Mouse (Mus musculus) midbrain, embryonic 14.5 days (tissue): Measurements from ENCODE around the gene AU022252. TPM values are rescaled to one million over a fixed set of nuclear protein-coding genes. Genes with fewer than 3 reads are reported as not detected.

Experiments
- ATAC-seq: fragments of 200-750 bp; cut with Nextera tagmentation; 2 replicates; pipeline ENCODE4 v1.8.0; 2017; ENCODE audit warnings: moderate number of reproducible peaks, moderate library complexity; ENCODE audit not compliant: low FRiP score, low TSS enrichment
- DNase-seq: peaks from one replicate; pipeline ENCODE4 v3.0.0-alpha.2; 2015
- H3K27ac ChIP-seq: fragments of 300-500 bp; sonication (generic); replicated peaks from 2 replicates; pipeline ENCODE4 v1.5.1; 2014; ENCODE audit warnings: mild to moderate bottlenecking, low read depth, low read length, moderate library complexity
- H3K27me3 ChIP-seq: fragments of 300-500 bp; sonication (generic); 2 replicates; pipeline ENCODE4 v1.6.1; 2014; ENCODE audit warnings: low read length, control low read depth, mixed read lengths; ENCODE audit not compliant: control insufficient read depth, insufficient read depth
- H3K36me3 ChIP-seq: fragments of 300-500 bp; sonication (generic); 2 replicates; pipeline ENCODE4 v1.6.1; 2014; ENCODE audit warnings: low read length, control low read depth; ENCODE audit not compliant: control insufficient read depth, insufficient read depth
- H3K4me1 ChIP-seq: fragments of 300-500 bp; sonication (generic); 2 replicates; pipeline ENCODE4 v1.6.1; 2014; ENCODE audit warnings: mild to moderate bottlenecking, antibody characterized with exemption, low read length, control low read depth; ENCODE audit not compliant: control insufficient read depth, insufficient read depth
- H3K4me2 ChIP-seq: fragments of 300-500 bp; sonication (generic); 2 replicates; pipeline ENCODE4 v1.6.1; 2014; ENCODE audit warnings: mild to moderate bottlenecking, low read length, moderate library complexity
- H3K4me3 ChIP-seq: fragments of 300-500 bp; sonication (generic); replicated peaks from 2 replicates; pipeline ENCODE4 v1.5.1; 2014; ENCODE audit warnings: low read depth, low read length
- H3K9ac ChIP-seq: fragments of 300-500 bp; sonication (generic); replicated peaks from 2 replicates; pipeline ENCODE4 v1.6.1; 2014; ENCODE audit warnings: mild to moderate bottlenecking, low read length, moderate library complexity
- H3K9me3 ChIP-seq: fragments of 300-500 bp; sonication (generic); 2 replicates; pipeline ENCODE4 v1.6.1; 2016; ENCODE audit warnings: low read length, control low read depth, mixed read lengths; ENCODE audit not compliant: control insufficient read depth
- WGBS: fragments of 180-500 bp; shearing (Covaris S2); extraction: QIAGEN DNeasy Blood & Tissue Kit; methylation state at CpG from one replicate; pipeline ENCODE4 v1.1.7; 2014; 5-methylcytosine and 5-hydroxymethylcytosine counted together
- polyA plus RNA-seq: library from polyadenylated mRNA; unstranded; fragments of >200 nt; fragmentation: Nextera tagmentation; extraction: Ambion mirVana; gene quantifications from 2 replicates; pipeline ENCODE4 v1.2.1, GENCODE M21; 2014

AU022252 gene
- polyA plus RNA-seq, 1 experiment from 2014 or later = 26.0 TPM

GRCm38 (mm10) chr4:119247462-119248235 lies 15.1 kb upstream of the AU022252 start:
- 0 out of 2 replicates have a peak, but pooled peaks cover 3% of the 10 kb centered on the region for H3K4me1 ChIP-seq
- no peak overlapping the region for H3K9ac ChIP-seq
- no peaks in the 10 kb centered on the region for H3K27me3 ChIP-seq
- no peak overlapping the region for H3K4me2 ChIP-seq
- H3K27ac ChIP-seq = peak overlapping the region; percentile 27; the same call in 1 of the 2 replicates
- peak; percentile 81 for DNase-seq
- no peaks in the 10 kb centered on the region for H3K9me3 ChIP-seq
- ATAC-seq = peak; percentile 64; the same call in 1 of the 2 replicates
- H3K36me3 ChIP-seq = peaks cover 29% of the 10 kb centered on the region
- no peak overlapping the region for H3K4me3 ChIP-seq
- WGBS = 22% methylated on average over 13 of the region's 13 CpGs

- peaks cover 38% of the 10 kb centered on the region for H3K36me3 ChIP-seq
- H3K27ac ChIP-seq = no peak overlapping the region
- H3K4me2 ChIP-seq = no peak overlapping the region
- WGBS = 74% methylated on average over 14 of the region's 14 CpGs
- no peak overlapping the region for H3K4me3 ChIP-seq
- DNase-seq = no peak
- H3K4me1 ChIP-seq = 0 out of 2 replicates have a peak, but pooled peaks cover 3% of the 10 kb centered on the region
- ATAC-seq = no peak
- H3K27me3 ChIP-seq = no peaks in the 10 kb centered on the region
- no peak overlapping the region for H3K9ac ChIP-seq
- no peaks in the 10 kb centered on the region for H3K9me3 ChIP-seq
Observed at GRCm38 (mm10) chr4:119246688-119247225, 14.2 kb upstream of the AU022252 start.

- H3K27me3 ChIP-seq = no peaks in the 10 kb centered on the region
- WGBS = 68% methylated on average over 9 of the region's 9 CpGs
- DNase-seq (no peak), ATAC-seq (no peak)
- no peak overlapping the region for H3K27ac ChIP-seq
- no peak overlapping the region for H3K9ac ChIP-seq
- H3K4me3 ChIP-seq = no peak overlapping the region
- H3K4me2 ChIP-seq = no peak overlapping the region
- peaks cover 45% of the 10 kb centered on the region for H3K36me3 ChIP-seq
- no peaks in the 10 kb centered on the region for H3K9me3 ChIP-seq
- H3K4me1 ChIP-seq = 0 out of 2 replicates have a peak, but pooled peaks cover 3% of the 10 kb centered on the region
Observed at GRCm38 (mm10) chr4:119245961-119246360, 13.4 kb upstream of the AU022252 start.

- H3K27ac ChIP-seq = no peak overlapping the region
- no peak overlapping the region for H3K9ac ChIP-seq
- H3K4me2 ChIP-seq = no peak overlapping the region
- no peak for DNase-seq
- H3K9me3 ChIP-seq = no peaks in the 10 kb centered on the region
- peaks cover 46% of the 10 kb centered on the region for H3K36me3 ChIP-seq
- 72% methylated on average over 7 of the region's 7 CpGs for WGBS
- ATAC-seq = no peak
- H3K4me1 ChIP-seq = 0 out of 2 replicates have a peak, but pooled peaks cover 3% of the 10 kb centered on the region
- no peaks in the 10 kb centered on the region for H3K27me3 ChIP-seq
- H3K4me3 ChIP-seq = no peak overlapping the region
Observed at GRCm38 (mm10) chr4:119245556-119245955, 13.0 kb upstream of the AU022252 start.

GRCm38 (mm10) chr4:119244468-119245240 lies 12.1 kb upstream of the AU022252 start:
- ATAC-seq (no peak), DNase-seq (no peak)
- Histone ChIP-seq H3K27ac (no peak overlapping the region), H3K4me1 (0 out of 2 replicates have a peak, but pooled peaks cover 3% of the 10 kb centered on the region), H3K4me2 (no peak overlapping the region), H3K4me3 (no peak overlapping the region), H3K36me3 (peaks cover 46% of the 10 kb centered on the region), H3K9me3 (no peaks in the 10 kb centered on the region), H3K27me3 (no peaks in the 10 kb centered on the region), H3K9ac (no peak overlapping the region)
- WGBS = 84% methylated on average over 22 of the region's 22 CpGs

- 93% methylated on average over 12 of the region's 12 CpGs for WGBS
- no peak overlapping the region for H3K9ac ChIP-seq
- H3K4me3 ChIP-seq = no peak overlapping the region
- no peaks in the 10 kb centered on the region for H3K27me3 ChIP-seq
- H3K9me3 ChIP-seq = no peaks in the 10 kb centered on the region
- no peak overlapping the region for H3K27ac ChIP-seq
- peaks cover 46% of the 10 kb centered on the region for H3K36me3 ChIP-seq
- ATAC-seq = no peak
- H3K4me2 ChIP-seq = no peak overlapping the region
- H3K4me1 ChIP-seq = 0 out of 2 replicates have a peak, but pooled peaks cover 5% of the 10 kb centered on the region
- DNase-seq = no peak
Observed at GRCm38 (mm10) chr4:119242571-119242970, 10.1 kb upstream of the AU022252 start.

GRCm38 (mm10) chr4:119241664-119242063 lies 9.2 kb upstream of the AU022252 start:
- no peak overlapping the region for H3K27ac ChIP-seq
- H3K4me2 ChIP-seq = no peak overlapping the region
- H3K27me3 ChIP-seq = no peaks in the 10 kb centered on the region
- H3K9me3 ChIP-seq = no peaks in the 10 kb centered on the region
- peak; percentile 48 for DNase-seq
- no peak overlapping the region for H3K9ac ChIP-seq
- no peak overlapping the region for H3K4me3 ChIP-seq
- H3K4me1 ChIP-seq = 0 out of 2 replicates have a peak, but pooled peaks cover 4% of the 10 kb centered on the region
- no peak for ATAC-seq
- H3K36me3 ChIP-seq = peaks cover 47% of the 10 kb centered on the region
- 92% methylated on average over 14 of the region's 14 CpGs for WGBS

- Histone ChIP-seq H3K4me3 (no peak overlapping the region), H3K9me3 (no peaks in the 10 kb centered on the region), H3K4me1 (peaks cover 6% of the 10 kb centered on the region; the same call in 1 of the 2 replicates), H3K9ac (peak overlapping the region; percentile 32; the same call in 1 of the 2 replicates), H3K27me3 (no peaks in the 10 kb centered on the region), H3K4me2 (peak overlapping the region; percentile 16; the same call in 1 of the 2 replicates), H3K36me3 (peaks cover 40% of the 10 kb centered on the region), H3K27ac (peak overlapping the region; percentile 70)
- DNase-seq (peak; percentile 92), ATAC-seq (peak; percentile 60; the same call in 1 of the 2 replicates)
- WGBS = 36% methylated on average over 12 of the region's 12 CpGs
Observed at GRCm38 (mm10) chr4:119239181-119239682, 6.7 kb upstream of the AU022252 start.
